Mouse (Mus musculus): ENCODE measurements around the gene Zap70. TPM values are rescaled to one million over a fixed set of nuclear protein-coding genes. Genes with fewer than 3 reads are reported as not detected.

Zap70 gene
- total and polyA plus RNA-seq, 2 experiments from 2014 or later = 2.7 to 6.3 TPM

GRCm38 (mm10) chr1:36806181-36806905, 44.7 kb downstream of the Zap70 start:
- Histone ChIP-seq H3K4me3 (ENCODE audit: low read length) (no peak overlapping the region), H3K4me1 (ENCODE audit: insufficient read depth, low read length) (no peaks in the 10 kb centered on the region), H3K36me3 (ENCODE audit: insufficient read depth, low read length) (peaks cover 75% of the 10 kb centered on the region), H3K27ac (no peak overlapping the region), H3K9me3 (ENCODE audit: low read length) (no peaks in the 10 kb centered on the region), H3K4me2 (ENCODE audit: low read depth, low read length) (no peak overlapping the region), H3K9ac (replicated peaks; ENCODE audit: low read length) (no peak overlapping the region), H3K27me3 (ENCODE audit: insufficient read depth, low read length) (no peaks in the 10 kb centered on the region)
- WGBS = 94% methylated on average over 7 of the region's 7 CpGs
- TF ChIP-seq CTCF (IDR thresholded peaks at IDR 0.05; ENCODE audit: low read depth) = no peak
- ATAC-seq (no peak), DNase-seq (ENCODE audit: low spot score) (no peak)

GRCm38 (mm10) chr1:36807086-36807485, 45.5 kb downstream of the Zap70 start:
- Histone ChIP-seq H3K9me3 (ENCODE audit: low read length) (no peaks in the 10 kb centered on the region), H3K9ac (replicated peaks; ENCODE audit: low read length) (no peak overlapping the region), H3K27ac (no peak overlapping the region), H3K4me1 (ENCODE audit: insufficient read depth, low read length) (no peaks in the 10 kb centered on the region), H3K36me3 (ENCODE audit: insufficient read depth, low read length) (peaks cover 75% of the 10 kb centered on the region), H3K4me3 (ENCODE audit: low read length) (no peak overlapping the region), H3K27me3 (ENCODE audit: insufficient read depth, low read length) (no peaks in the 10 kb centered on the region), H3K4me2 (ENCODE audit: low read depth, low read length) (no peak overlapping the region)
- ATAC-seq (no peak), DNase-seq (ENCODE audit: low spot score) (no peak)
- TF ChIP-seq CTCF (IDR thresholded peaks at IDR 0.05; ENCODE audit: low read depth) = no peak
- 88% methylated on average over 1 of the region's 1 CpGs for WGBS

- no peak for TF ChIP-seq CTCF (IDR thresholded peaks at IDR 0.05; ENCODE audit: low read depth)
- H3K4me2 ChIP-seq (ENCODE audit: low read depth, low read length) = no peak overlapping the region
These were observed 46.4 kb downstream of the Zap70 start for GRCm38 (mm10) chr1:36807782-36808565.

GRCm38 (mm10) chr1:36811806-36812205, 50.2 kb downstream of the Zap70 start:
- H3K4me2 ChIP-seq (ENCODE audit: low read depth, low read length) = no peak overlapping the region
- 95% methylated on average over 7 of the region's 7 CpGs for WGBS
- peaks cover 60% of the 10 kb centered on the region for H3K36me3 ChIP-seq (ENCODE audit: insufficient read depth, low read length)
- H3K9ac ChIP-seq (replicated peaks; ENCODE audit: low read length) = no peak overlapping the region
- no peak for TF ChIP-seq CTCF (IDR thresholded peaks at IDR 0.05; ENCODE audit: low read depth)
- H3K27ac ChIP-seq = no peak overlapping the region
- ATAC-seq = no peak
- no peak overlapping the region for H3K4me3 ChIP-seq (ENCODE audit: low read length)
- H3K4me1 ChIP-seq (ENCODE audit: insufficient read depth, low read length) = no peaks in the 10 kb centered on the region
- no peaks in the 10 kb centered on the region for H3K27me3 ChIP-seq (ENCODE audit: insufficient read depth, low read length)
- no peaks in the 10 kb centered on the region for H3K9me3 ChIP-seq (ENCODE audit: low read length)
- DNase-seq (ENCODE audit: low spot score) = no peak

More at GRCm38 (mm10) chr1:36807782-36808565, 46.4 kb downstream of the Zap70 start:
- Histone ChIP-seq H3K27ac (no peak overlapping the region), H3K4me3 (ENCODE audit: low read length) (no peak overlapping the region), H3K4me1 (ENCODE audit: insufficient read depth, low read length) (no peaks in the 10 kb centered on the region), H3K9ac (replicated peaks; ENCODE audit: low read length) (no peak overlapping the region), H3K9me3 (ENCODE audit: low read length) (no peaks in the 10 kb centered on the region), H3K36me3 (ENCODE audit: insufficient read depth, low read length) (peaks cover 78% of the 10 kb centered on the region), H3K27me3 (ENCODE audit: insufficient read depth, low read length) (no peaks in the 10 kb centered on the region)
- DNase-seq (ENCODE audit: low spot score) = no peak
- WGBS = 90% methylated on average over 14 of the region's 14 CpGs
- ATAC-seq = no peak

GRCm38 (mm10) chr1:36813415-36813814, 51.8 kb downstream of the Zap70 start:
- H3K36me3 ChIP-seq (ENCODE audit: insufficient read depth, low read length) = peaks cover 61% of the 10 kb centered on the region
- 77% methylated on average over 7 of the region's 7 CpGs for WGBS
- no peak overlapping the region for H3K4me2 ChIP-seq (ENCODE audit: low read depth, low read length)
- ATAC-seq (no peak), DNase-seq (ENCODE audit: low spot score) (no peak)
- TF ChIP-seq CTCF (IDR thresholded peaks at IDR 0.05; ENCODE audit: low read depth) = no peak
- no peak overlapping the region for H3K9ac ChIP-seq (replicated peaks; ENCODE audit: low read length)
- H3K4me1 ChIP-seq (ENCODE audit: insufficient read depth, low read length) = no peaks in the 10 kb centered on the region
- no peak overlapping the region for H3K27ac ChIP-seq
- no peak overlapping the region for H3K4me3 ChIP-seq (ENCODE audit: low read length)
- H3K27me3 ChIP-seq (ENCODE audit: insufficient read depth, low read length) = no peaks in the 10 kb centered on the region
- H3K9me3 ChIP-seq (ENCODE audit: low read length) = no peaks in the 10 kb centered on the region

GRCm38 (mm10) chr1:36814271-36814903, 52.8 kb downstream of the Zap70 start:
- Histone ChIP-seq H3K9me3 (ENCODE audit: low read length) (no peaks in the 10 kb centered on the region), H3K4me2 (ENCODE audit: low read depth, low read length) (no peak overlapping the region), H3K27ac (no peak overlapping the region), H3K9ac (replicated peaks; ENCODE audit: low read length) (no peak overlapping the region), H3K36me3 (ENCODE audit: insufficient read depth, low read length) (peaks cover 61% of the 10 kb centered on the region), H3K4me1 (ENCODE audit: insufficient read depth, low read length) (no peaks in the 10 kb centered on the region), H3K27me3 (ENCODE audit: insufficient read depth, low read length) (no peaks in the 10 kb centered on the region), H3K4me3 (ENCODE audit: low read length) (no peak overlapping the region)
- DNase-seq (ENCODE audit: low spot score) (no peak), ATAC-seq (no peak)
- TF ChIP-seq CTCF (IDR thresholded peaks at IDR 0.05; ENCODE audit: low read depth) = no peak
- WGBS = 80% methylated on average over 5 of the region's 5 CpGs
